ENCODE assay signal across 8 mouse cellular contexts in genomic region chr2:167679902-167680430, GRCm38 (mm10). TPM values are rescaled to one million over a fixed set of nuclear protein-coding genes. Genes with fewer than 3 reads are reported as not detected.
A peak's percentile ranks its signal among the peaks of the same experiment; 100 is the strongest.
DNase-seq lines count a peak whose midpoint lies in the region; ATAC-seq and TF ChIP-seq lines count a peak whose summit lies in the region.

No protein-coding gene starts in this region.

- H3K27ac ChIP-seq in intestine, postnatal 0 days (ENCODE audit: low read depth, low read length): no peak overlapping the region
- no peak overlapping the region for H3K27ac ChIP-seq in limb, embryonic 14.5 days (replicated peaks; ENCODE audit: low read depth, low read length)
- H3K27ac ChIP-seq in midbrain, embryonic 15.5 days: no peak overlapping the region

- TF ChIP-seq POLR2A in limb, embryonic 14.5 days (IDR thresholded peaks at IDR 0.05; ENCODE audit: borderline replicate concordance, extremely low read depth, insufficient read depth, insufficient read length): no peak

- no peak overlapping the region for H3K4me2 ChIP-seq in intestine, postnatal 0 days (replicated peaks; ENCODE audit: low read depth)
- no peak overlapping the region for H3K4me2 ChIP-seq in limb, embryonic 14.5 days (replicated peaks; ENCODE audit: low read depth, low read length, severe bottlenecking)
- no peak overlapping the region for H3K4me2 ChIP-seq in midbrain, embryonic 15.5 days

- H3K9me3 ChIP-seq in intestine, postnatal 0 days (ENCODE audit: control insufficient read depth): no peaks in the 10 kb centered on the region
- H3K9me3 ChIP-seq in limb, embryonic 14.5 days (ENCODE audit: control insufficient read depth, low read length): no peaks in the 10 kb centered on the region
- no peaks in the 10 kb centered on the region for H3K9me3 ChIP-seq in midbrain, embryonic 15.5 days

- H3K4me3 ChIP-seq in intestine, postnatal 0 days (ENCODE audit: low read depth, low read length): no peak overlapping the region
- no peak overlapping the region for H3K4me3 ChIP-seq in limb, embryonic 14.5 days (replicated peaks; ENCODE audit: low read length)
- H3K4me3 ChIP-seq in midbrain, embryonic 15.5 days: no peak overlapping the region

- peak; percentile 68 for ATAC-seq in intestine, postnatal 0 days
- ATAC-seq in limb, embryonic 14.5 days (ENCODE audit: low FRiP score, low read depth): peak; percentile 75
- ATAC-seq in midbrain, embryonic 15.5 days (replicated peaks): peak; percentile 75

- no peak overlapping the region for H3K9ac ChIP-seq in intestine, postnatal 0 days (ENCODE audit: low read depth, low read length)
- H3K9ac ChIP-seq in limb, embryonic 14.5 days (ENCODE audit: low read depth, low read length, severe bottlenecking): no peak overlapping the region
- no peak overlapping the region for H3K9ac ChIP-seq in midbrain, embryonic 15.5 days

- no peaks in the 10 kb centered on the region for H3K36me3 ChIP-seq in intestine, postnatal 0 days (ENCODE audit: control insufficient read depth, insufficient read depth)
- H3K36me3 ChIP-seq in limb, embryonic 14.5 days (ENCODE audit: control insufficient read depth, insufficient read depth, low read length): no peaks in the 10 kb centered on the region
- H3K36me3 ChIP-seq in midbrain, embryonic 15.5 days (replicated peaks): no peaks in the 10 kb centered on the region

- DNase-seq in 3134 (ENCODE audit: extremely low read depth, insufficient read length, low spot score) (peak; percentile 89), ZHBTc4 (ENCODE audit: low read depth, low spot score) (peak; percentile 86)
- DNase-seq in embryo, embryonic 10 days (ENCODE audit: low spot score): peak; percentile 84
- DNase-seq in gastrocnemius, postnatal 25 days: peak; percentile 70
- peak; percentile 61 for DNase-seq in limb, embryonic 14.5 days (ENCODE audit: low spot score)
- peak; percentile 88 to 98 for DNase-seq in spleen, postnatal 4 days (ENCODE audit: low spot score in 2 of 2)

- WGBS in intestine, postnatal 0 days: 3% methylated on average over 13 of the region's 13 CpGs
- WGBS in limb, embryonic 14.5 days: 2% methylated on average over 13 of the region's 13 CpGs
- WGBS in midbrain, embryonic 15.5 days: 2% methylated on average over 13 of the region's 13 CpGs

- TF ChIP-seq CTCF in intestine, postnatal 0 days (IDR thresholded peaks at IDR 0.05; ENCODE audit: low read depth): peak; percentile 99

- H3K4me1 ChIP-seq in intestine, postnatal 0 days (replicated peaks; ENCODE audit: control insufficient read depth, insufficient read depth, low read length): no peaks in the 10 kb centered on the region
- no peaks in the 10 kb centered on the region for H3K4me1 ChIP-seq in limb, embryonic 14.5 days (ENCODE audit: control insufficient read depth, insufficient read depth, low read length)
- H3K4me1 ChIP-seq in midbrain, embryonic 15.5 days: no peaks in the 10 kb centered on the region

- no peaks in the 10 kb centered on the region for H3K27me3 ChIP-seq in intestine, postnatal 0 days (replicated peaks; ENCODE audit: control insufficient read depth, insufficient read depth, low read length)
- no peaks in the 10 kb centered on the region for H3K27me3 ChIP-seq in limb, embryonic 14.5 days (ENCODE audit: control insufficient read depth, insufficient read depth, low read length)
- peaks cover 7% of the 10 kb centered on the region; the same call in 1 of the 2 replicates for H3K27me3 ChIP-seq in midbrain, embryonic 15.5 days (replicated peaks)

RNA-seq across cellular contexts. Expression of gene Cebpb, which starts 8.7 kb away (rescaled TPM):
- total RNA-seq in gastrocnemius, postnatal 25 days (2021): 10 to 100 TPM; 93.5 to 95.6 TPM
- polyA plus RNA-seq in intestine, postnatal 0 days (2015; fragmentation: Nextera tagmentation; extraction: Ambion mirVana): 49.8 and 52.6 TPM in 2 replicates
- polyA plus RNA-seq in limb, embryonic 14.5 days (2012; rRNA removed): 29.7 and 36.0 TPM in 2 replicates
- 20.6 and 27.4 TPM in 2 replicates for polyA plus RNA-seq in limb, embryonic 14.5 days (2014; fragmentation: Nextera tagmentation; extraction: Ambion mirVana)
- polyA plus RNA-seq in midbrain, embryonic 15.5 days (2015; fragmentation: Nextera tagmentation; extraction: Ambion mirVana): 1.3 and 2.0 TPM in 2 replicates

RNA-seq across cellular contexts. Expression of gene Tmem189, which starts 9.7 kb away (rescaled TPM):
- 10 to 100 TPM; 13.4 to 18.9 TPM for total RNA-seq in gastrocnemius, postnatal 25 days (2021)
- 25.0 and 26.8 TPM in 2 replicates for polyA plus RNA-seq in intestine, postnatal 0 days (2015; fragmentation: Nextera tagmentation; extraction: Ambion mirVana)
- polyA plus RNA-seq in limb, embryonic 14.5 days (2012; rRNA removed): 58.9 and 76.0 TPM in 2 replicates
- polyA plus RNA-seq in limb, embryonic 14.5 days (2014; fragmentation: Nextera tagmentation; extraction: Ambion mirVana): 37.2 and 39.3 TPM in 2 replicates
- polyA plus RNA-seq in midbrain, embryonic 15.5 days (2015; fragmentation: Nextera tagmentation; extraction: Ambion mirVana): 33.4 and 37.9 TPM in 2 replicates

RNA-seq across cellular contexts. Expression of gene Gm20431, which starts 18.7 kb away (rescaled TPM):
- total RNA-seq in gastrocnemius, postnatal 25 days (2021): 10 to 100 TPM in 1 of 2 experiments, 1 to 10 TPM in 1; 7.7 to 11.6 TPM
- polyA plus RNA-seq in intestine, postnatal 0 days (2015; fragmentation: Nextera tagmentation; extraction: Ambion mirVana): 8.8 and 10.0 TPM in 2 replicates
- 6.1 and 11.0 TPM in 2 replicates for polyA plus RNA-seq in limb, embryonic 14.5 days (2012; rRNA removed)
- 7.5 and 16.3 TPM in 2 replicates for polyA plus RNA-seq in limb, embryonic 14.5 days (2014; fragmentation: Nextera tagmentation; extraction: Ambion mirVana)
- polyA plus RNA-seq in midbrain, embryonic 15.5 days (2015; fragmentation: Nextera tagmentation; extraction: Ambion mirVana): 10.5 and 10.7 TPM in 2 replicates

RNA-seq across cellular contexts. Expression of gene Ube2v1, which starts 48.1 kb away (rescaled TPM):
- total RNA-seq in gastrocnemius, postnatal 25 days (2021): 100 to 1,000 TPM; 157 to 160 TPM
- 173 and 174 TPM in 2 replicates for polyA plus RNA-seq in intestine, postnatal 0 days (2015; fragmentation: Nextera tagmentation; extraction: Ambion mirVana)
- 137 and 158 TPM in 2 replicates for polyA plus RNA-seq in limb, embryonic 14.5 days (2012; rRNA removed)
- 269 and 270 TPM in 2 replicates for polyA plus RNA-seq in limb, embryonic 14.5 days (2014; fragmentation: Nextera tagmentation; extraction: Ambion mirVana)
- 327 TPM in 2 replicates for polyA plus RNA-seq in midbrain, embryonic 15.5 days (2015; fragmentation: Nextera tagmentation; extraction: Ambion mirVana)
